Mouse (Mus musculus) heart, embryonic 11.5 days (tissue): Measurements from ENCODE around the gene Calhm2. TPM values are rescaled to one million over a fixed set of nuclear protein-coding genes. Genes with fewer than 3 reads are reported as not detected.

Experiments used
- ATAC-seq: fragments of 200-750 bp; cut with Nextera tagmentation; replicated peaks from 2 replicates; pipeline ENCODE4 v1.8.0; 2017; ENCODE audit warnings: moderate library complexity; ENCODE audit not compliant: insufficient number of reproducible peaks, low FRiP score, low TSS enrichment
- H3K27ac ChIP-seq: fragments of 300-500 bp; sonication (generic); 2 replicates; pipeline ENCODE4 v1.5.1; 2014; ENCODE audit warnings: mild to moderate bottlenecking, low read depth, low read length
- H3K27me3 ChIP-seq: fragments of 300-500 bp; sonication (generic); 2 replicates; pipeline ENCODE4 v1.6.1; 2014; ENCODE audit warnings: mild to moderate bottlenecking, low read length, mixed read lengths; ENCODE audit not compliant: control insufficient read depth, insufficient read depth
- H3K36me3 ChIP-seq: fragments of 300-500 bp; sonication (generic); 2 replicates; pipeline ENCODE4 v1.6.1; 2014; ENCODE audit warnings: mild to moderate bottlenecking, low read length, moderate library complexity, mixed read lengths; ENCODE audit not compliant: control insufficient read depth, insufficient read depth
- H3K4me1 ChIP-seq: fragments of 300-500 bp; sonication (generic); 2 replicates; pipeline ENCODE4 v1.6.1; 2014; ENCODE audit warnings: low read length; ENCODE audit not compliant: control insufficient read depth, insufficient read depth
- H3K4me2 ChIP-seq: fragments of 300-500 bp; sonication (generic); 2 replicates; pipeline ENCODE4 v1.6.1; 2014; ENCODE audit warnings: mild to moderate bottlenecking, moderate library complexity
- H3K4me3 ChIP-seq: fragments of 300-500 bp; sonication (generic); 2 replicates; pipeline ENCODE4 v1.5.1; 2014; ENCODE audit warnings: low read depth, low read length
- H3K9ac ChIP-seq: fragments of 300-500 bp; sonication (generic); 2 replicates; pipeline ENCODE4 v1.6.1; 2014; ENCODE audit warnings: mild to moderate bottlenecking, low read depth, low read length, moderate library complexity
- H3K9me3 ChIP-seq: fragments of 300-500 bp; sonication (generic); replicated peaks from 2 replicates; pipeline ENCODE4 v1.6.1; 2016; ENCODE audit warnings: low read length; ENCODE audit not compliant: control insufficient read depth
- WGBS: fragments of 180-500 bp; shearing (Covaris S2); extraction: QIAGEN DNeasy Blood & Tissue Kit; methylation state at CpG from one replicate; pipeline ENCODE4 v1.1.7; 2014; ENCODE audit not compliant: insufficient replicate concordance; 5-methylcytosine and 5-hydroxymethylcytosine counted together
- polyA plus RNA-seq: library from polyadenylated mRNA; unstranded; fragments of >200 nt; fragmentation: Nextera tagmentation; extraction: Ambion mirVana; gene quantifications from 2 replicates; pipeline ENCODE4 v1.2.1, GENCODE M21; 2014

Calhm2 gene
- polyA plus RNA-seq, 1 experiment from 2014 or later = 1.4 TPM

DNA sequence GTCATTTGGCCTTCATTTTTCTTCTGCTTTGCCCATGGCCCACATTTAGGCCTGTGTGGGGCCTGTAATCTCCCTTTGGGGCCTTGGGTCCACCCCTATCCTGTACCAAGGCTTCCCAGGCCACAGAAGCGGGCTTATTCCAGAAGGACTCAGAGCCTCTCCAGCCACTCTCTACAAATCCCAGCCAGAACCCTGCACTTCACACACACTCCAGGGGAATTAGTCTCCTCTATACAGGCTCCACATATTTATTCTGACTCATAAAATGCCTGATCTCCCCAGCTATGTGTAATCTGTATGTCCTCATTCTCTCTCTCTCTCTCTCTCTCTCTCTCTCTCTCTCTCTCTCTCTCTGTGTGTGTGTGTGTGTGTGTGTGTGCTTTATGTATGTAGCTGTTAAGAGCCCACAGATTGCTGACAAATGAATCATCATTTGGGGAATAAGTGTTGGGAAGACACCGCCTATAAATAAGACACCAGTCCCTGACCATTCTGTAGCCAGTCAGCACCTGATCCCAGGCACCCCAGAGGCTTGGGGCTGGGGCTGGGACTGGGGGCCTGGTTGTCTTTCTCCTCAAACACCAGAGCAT lies 38.9 kb upstream of the Calhm2 start:
- Histone ChIP-seq H3K9me3 (peaks cover 5% of the 10 kb centered on the region), H3K36me3 (no peaks in the 10 kb centered on the region), H3K4me3 (no peak overlapping the region), H3K9ac (no peak overlapping the region), H3K4me1 (no peaks in the 10 kb centered on the region), H3K27me3 (peaks cover 42% of the 10 kb centered on the region), H3K27ac (no peak overlapping the region), H3K4me2 (no peak overlapping the region)
- WGBS = 89% methylated on average over 2 of the region's 2 CpGs
- no peak for ATAC-seq

DNA sequence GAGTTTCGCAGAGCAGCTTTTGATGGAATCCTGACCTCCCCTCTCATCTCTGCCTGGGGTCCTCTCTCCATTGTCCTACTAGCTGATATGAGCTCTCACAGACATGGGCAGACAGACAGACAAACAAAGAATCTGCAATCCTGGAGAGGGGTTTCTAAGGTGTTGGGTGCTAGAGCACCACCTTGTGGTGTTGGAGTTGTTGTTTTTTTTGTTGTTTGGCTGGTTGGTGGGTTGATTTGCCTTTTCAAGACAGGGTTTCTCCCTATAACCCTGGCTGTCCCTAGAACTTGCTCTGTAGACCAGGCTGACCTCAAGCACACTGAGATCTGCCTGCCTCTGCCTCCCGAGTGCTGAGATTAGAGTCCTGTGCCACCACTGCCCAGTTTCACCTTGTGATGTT lies 37.4 kb upstream of the Calhm2 start:
- no peak overlapping the region for H3K27ac ChIP-seq
- no peaks in the 10 kb centered on the region for H3K4me1 ChIP-seq
- H3K36me3 ChIP-seq = no peaks in the 10 kb centered on the region
- H3K9ac ChIP-seq = no peak overlapping the region
- no peaks in the 10 kb centered on the region for H3K9me3 ChIP-seq
- peaks cover 32% of the 10 kb centered on the region for H3K27me3 ChIP-seq
- no peak overlapping the region for H3K4me2 ChIP-seq
- no peak for ATAC-seq
- WGBS = 41% methylated on average over 2 of the region's 2 CpGs
- no peak overlapping the region for H3K4me3 ChIP-seq

DNA sequence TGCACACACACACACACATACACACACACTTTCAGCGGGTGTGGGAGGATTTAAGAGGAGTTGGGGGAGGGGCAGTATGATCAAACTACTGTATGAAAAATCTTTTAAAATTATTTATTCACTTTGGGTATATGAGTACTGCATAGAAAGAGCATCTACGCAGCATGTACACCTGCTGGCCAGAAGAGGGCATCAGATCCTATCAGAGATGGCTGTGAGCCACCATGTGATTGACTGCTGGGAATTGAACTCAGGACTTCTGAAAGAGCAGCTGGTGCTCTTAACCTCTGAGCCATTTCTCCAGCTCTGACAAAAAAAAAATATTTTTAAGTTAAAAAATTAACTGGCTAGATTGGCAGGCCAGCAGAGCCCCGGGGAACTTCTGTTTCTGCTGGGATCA lies 36.4 kb upstream of the Calhm2 start:
- Histone ChIP-seq H3K27ac (no peak overlapping the region), H3K4me2 (no peak overlapping the region), H3K4me1 (no peaks in the 10 kb centered on the region), H3K27me3 (peaks cover 22% of the 10 kb centered on the region), H3K9ac (no peak overlapping the region), H3K4me3 (no peak overlapping the region), H3K36me3 (no peaks in the 10 kb centered on the region), H3K9me3 (no peaks in the 10 kb centered on the region)
- 54% methylated on average over 3 of the region's 3 CpGs for whole genome bisulfite sequencing
- ATAC-seq = no peak

DNA sequence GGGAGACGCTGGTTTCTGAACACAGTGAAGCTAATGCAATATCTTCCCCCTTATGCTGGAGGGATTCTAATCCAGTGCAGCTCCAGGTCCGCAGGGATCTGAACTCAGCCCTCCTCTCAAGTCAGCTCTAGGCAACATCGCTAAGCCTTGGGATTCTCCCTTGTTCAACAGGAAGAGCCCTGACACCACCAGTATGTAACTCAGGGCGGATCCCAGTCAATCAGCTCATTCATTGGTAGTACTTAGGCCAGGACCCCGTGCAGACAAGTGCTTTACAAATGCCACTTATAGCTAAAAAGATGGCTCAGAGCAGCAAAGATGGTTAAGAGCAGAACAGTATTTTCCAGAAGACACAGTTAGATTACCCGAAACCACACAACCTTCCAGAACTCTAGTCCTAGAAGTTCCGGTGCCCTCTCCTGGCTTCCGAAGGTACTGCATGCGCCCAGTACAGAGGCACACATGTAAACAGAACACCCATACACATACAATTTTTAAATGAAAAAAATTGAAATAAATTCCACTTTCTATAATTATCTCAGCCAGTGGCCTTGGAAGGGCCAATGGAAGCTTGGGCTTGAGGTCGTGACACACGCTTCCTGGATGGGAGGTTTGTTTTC lies 30.8 kb upstream of the Calhm2 start:
- Histone ChIP-seq H3K4me3 (peak overlapping the region; percentile 21), H3K4me1 (peaks cover 4% of the 10 kb centered on the region; the same call in 1 of the 2 replicates)
- no peak for ATAC-seq

DNA sequence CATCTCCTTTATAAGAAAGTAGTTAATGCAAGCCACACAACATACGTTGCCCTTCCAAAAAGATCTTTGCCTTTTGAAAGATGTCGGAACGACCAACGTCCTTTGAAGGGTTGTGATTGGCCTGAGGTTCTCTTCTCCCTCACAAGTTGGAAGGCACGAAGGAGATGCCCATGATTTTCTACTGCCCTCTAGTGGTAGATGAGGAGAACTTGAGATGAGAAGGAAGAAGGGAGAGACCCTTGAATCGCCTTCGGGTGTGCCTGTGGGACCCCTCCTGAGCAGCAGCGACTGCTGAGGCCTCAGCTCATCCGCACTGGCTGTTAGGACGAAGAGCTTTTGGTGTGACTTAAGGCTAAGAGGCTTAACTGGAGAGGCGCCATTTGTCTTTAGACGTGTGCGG lies 30.1 kb upstream of the Calhm2 start:
- 7% methylated on average over 13 of the region's 13 CpGs for WGBS
- no peak for ATAC-seq
- H3K9ac ChIP-seq = 0 out of 2 replicates have a peak overlapping the region, but pooled peaks have one; percentile 46

More for the DNA sequence above, 30.8 kb upstream of the Calhm2 start:
- Histone ChIP-seq H3K4me2 (peak overlapping the region; percentile 65), H3K36me3 (no peaks in the 10 kb centered on the region), H3K9me3 (no peaks in the 10 kb centered on the region), H3K9ac (0 out of 2 replicates have a peak overlapping the region, but pooled peaks have one; percentile 46), H3K27me3 (no peaks in the 10 kb centered on the region), H3K27ac (no peak overlapping the region)
- 21% methylated on average over 11 of the region's 11 CpGs for WGBS

DNA sequence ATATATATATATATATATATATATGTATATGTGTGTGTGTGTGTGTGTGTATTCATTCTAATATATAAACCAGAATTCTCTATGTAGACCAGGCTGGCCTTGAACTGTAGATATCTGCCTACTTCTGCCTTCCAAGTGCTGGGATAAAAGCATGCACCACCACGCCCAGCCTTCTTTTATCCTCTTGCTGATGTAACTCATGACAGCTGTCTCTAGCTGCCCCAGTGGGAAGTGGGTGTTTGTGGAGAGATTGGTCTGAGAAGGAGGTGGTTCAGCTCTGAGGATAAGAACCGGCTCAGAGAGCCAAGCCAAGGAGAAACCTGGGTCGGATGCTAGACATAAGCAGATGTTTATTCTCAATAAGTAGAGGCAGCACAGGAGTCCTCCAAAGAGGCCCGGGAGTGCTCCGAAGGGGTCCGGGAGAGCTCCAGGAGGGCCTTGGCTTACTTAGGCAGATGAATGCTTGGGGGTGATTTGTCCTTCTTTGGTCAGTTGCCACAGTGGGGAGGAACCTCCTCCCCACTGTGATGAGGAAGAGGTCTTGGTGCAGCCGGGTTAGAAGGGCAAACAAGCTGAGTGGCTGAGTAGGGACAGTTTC lies 29.6 kb upstream of the Calhm2 start:
- no peak overlapping the region for H3K9ac ChIP-seq
- WGBS = 41% methylated on average over 7 of the region's 7 CpGs
- ATAC-seq = no peak
- no peaks in the 10 kb centered on the region for H3K9me3 ChIP-seq
- no peak overlapping the region for H3K27ac ChIP-seq
- peaks cover 4% of the 10 kb centered on the region; the same call in 1 of the 2 replicates for H3K4me1 ChIP-seq
- peak overlapping the region; percentile 21; the same call in 1 of the 2 replicates for H3K4me3 ChIP-seq
- H3K27me3 ChIP-seq = no peaks in the 10 kb centered on the region
- H3K4me2 ChIP-seq = peak overlapping the region; percentile 65
- H3K36me3 ChIP-seq = no peaks in the 10 kb centered on the region

More for the DNA sequence above, 30.1 kb upstream of the Calhm2 start:
- peaks cover 4% of the 10 kb centered on the region; the same call in 1 of the 2 replicates for H3K4me1 ChIP-seq
- no peaks in the 10 kb centered on the region for H3K9me3 ChIP-seq
- peak overlapping the region; percentile 65 for H3K4me2 ChIP-seq
- H3K27ac ChIP-seq = no peak overlapping the region
- H3K4me3 ChIP-seq = peak overlapping the region; percentile 21
- H3K27me3 ChIP-seq = no peaks in the 10 kb centered on the region
- no peaks in the 10 kb centered on the region for H3K36me3 ChIP-seq

DNA sequence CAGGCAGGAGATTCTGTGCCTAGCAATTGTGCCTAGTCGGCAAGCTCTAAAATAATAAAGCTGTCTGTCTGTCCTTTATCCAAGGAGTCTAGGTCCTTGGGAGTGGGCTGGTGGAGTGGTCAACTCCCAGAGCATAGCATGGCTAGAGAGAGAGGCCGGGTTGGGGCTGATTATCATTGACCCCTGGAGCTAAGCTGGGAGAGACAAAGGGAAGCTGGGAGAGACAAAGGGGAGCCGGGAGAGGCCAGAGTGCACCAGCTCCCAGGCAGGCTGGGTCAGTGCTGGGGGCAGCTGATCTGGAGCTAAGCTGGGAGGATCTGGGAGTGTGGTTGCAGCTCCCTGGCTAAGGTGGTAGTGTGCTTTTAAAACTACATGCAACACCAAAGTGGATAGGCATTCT lies 28.7 kb upstream of the Calhm2 start:
- 40% methylated on average over 3 of the region's 3 CpGs for WGBS
- no peaks in the 10 kb centered on the region for H3K36me3 ChIP-seq
- ATAC-seq = no peak
- no peak overlapping the region for H3K9ac ChIP-seq
- no peak overlapping the region for H3K4me2 ChIP-seq
- H3K4me1 ChIP-seq = peaks cover 4% of the 10 kb centered on the region; the same call in 1 of the 2 replicates
- no peaks in the 10 kb centered on the region for H3K9me3 ChIP-seq
- no peak overlapping the region for H3K4me3 ChIP-seq
- H3K27ac ChIP-seq = no peak overlapping the region
- no peaks in the 10 kb centered on the region for H3K27me3 ChIP-seq

DNA sequence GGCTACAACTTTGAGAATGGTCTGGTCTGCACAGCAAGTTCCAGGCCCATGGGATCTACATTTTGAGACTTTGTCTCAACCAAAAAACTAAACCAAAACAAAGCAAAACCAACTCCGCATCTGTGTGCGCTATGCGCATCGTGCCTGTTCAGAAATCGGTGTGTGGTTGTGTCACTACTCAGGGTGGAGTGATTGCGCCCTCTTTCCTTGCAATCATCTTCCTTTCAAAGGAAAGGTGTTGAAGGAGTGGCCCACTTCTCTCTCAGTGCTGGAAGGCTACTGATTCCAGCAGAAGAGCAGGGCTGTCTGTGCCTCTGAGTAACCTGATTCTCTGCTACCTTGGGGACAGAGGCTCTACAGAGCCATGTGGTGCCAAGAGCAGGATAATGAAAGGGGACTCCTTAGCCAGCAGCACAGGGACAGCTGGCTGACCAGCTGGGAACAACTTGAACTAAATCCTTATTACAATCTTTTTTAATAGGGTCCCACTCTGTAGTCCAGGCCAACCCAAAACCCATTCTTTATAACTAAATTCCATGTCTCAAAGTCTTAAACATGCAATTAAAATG lies 25.2 kb upstream of the Calhm2 start:
- no peaks in the 10 kb centered on the region for H3K9me3 ChIP-seq
- WGBS = 94% methylated on average over 6 of the region's 6 CpGs
- no peaks in the 10 kb centered on the region for H3K36me3 ChIP-seq
- no peaks in the 10 kb centered on the region for H3K4me1 ChIP-seq
- H3K4me3 ChIP-seq = no peak overlapping the region
- no peak overlapping the region for H3K4me2 ChIP-seq
- ATAC-seq = no peak
- H3K27ac ChIP-seq = no peak overlapping the region
- no peaks in the 10 kb centered on the region for H3K27me3 ChIP-seq
- no peak overlapping the region for H3K9ac ChIP-seq
